In the genomic region with DNA sequence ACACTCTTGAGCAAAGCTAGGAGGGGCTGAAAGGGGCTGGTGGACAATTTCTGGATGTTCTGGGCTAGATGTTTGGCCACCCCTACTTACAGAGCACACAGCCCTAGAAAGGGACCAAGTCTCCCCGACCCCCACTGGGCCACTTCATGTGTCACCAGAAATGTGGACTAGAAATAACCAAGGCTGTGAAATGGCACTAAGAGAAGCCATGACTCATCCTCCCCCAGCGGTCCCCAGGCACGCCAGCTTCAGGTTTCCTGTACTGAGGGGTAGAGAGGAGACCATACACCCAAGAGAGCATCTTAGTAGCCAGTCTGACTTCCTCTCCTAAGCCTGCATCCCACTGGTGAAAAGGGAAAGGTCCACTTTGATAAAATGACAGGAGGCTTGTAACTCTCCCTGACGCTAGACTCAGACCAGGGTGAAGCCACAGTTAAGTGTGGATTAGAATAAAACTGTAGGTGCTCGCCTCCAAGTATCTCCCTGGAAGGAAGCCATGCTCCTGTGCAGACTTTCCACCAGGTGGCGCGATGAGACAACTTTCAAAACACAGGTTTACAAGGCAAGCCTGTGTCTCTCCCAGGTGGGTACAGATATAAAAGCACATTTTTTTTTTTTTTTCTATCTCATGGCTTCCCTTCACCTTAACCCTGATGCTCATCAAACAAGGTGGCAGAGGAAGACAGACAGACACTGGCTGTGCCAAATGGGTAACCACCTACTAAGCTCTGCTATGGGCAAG, we compare ENCODE assay signal across 9 mouse cellular contexts. TPM values are rescaled to one million over a fixed set of nuclear protein-coding genes. Genes with fewer than 3 reads are reported as not detected.
DNase-seq lines count a peak whose midpoint lies in the region; ATAC-seq lines count a peak whose summit lies in the region.
"Had no signal": no experiment of that assay in that cellular context is flagged by ENCODE, and none has a peak within 500 bp of the region (broad histone marks: within the 10 kb centered on the region; RNA-seq: fewer than 3 reads in every experiment).

No protein-coding gene starts in this region.

- no peak overlapping the region for H3K4me2 ChIP-seq in hindbrain, embryonic 14.5 days (replicated peaks)
- H3K4me2 ChIP-seq in hindbrain, embryonic 16.5 days (ENCODE audit: low read length), result no peak overlapping the region

- no peak overlapping the region for H3K9ac ChIP-seq in hindbrain, embryonic 14.5 days
- no peak overlapping the region for H3K9ac ChIP-seq in hindbrain, embryonic 16.5 days (ENCODE audit: low read depth, low read length)

- H3K9me3 ChIP-seq in hindbrain, embryonic 14.5 days (ENCODE audit: control insufficient read depth, low read length), result no peaks in the 10 kb centered on the region
- H3K9me3 ChIP-seq in hindbrain, embryonic 16.5 days (ENCODE audit: control insufficient read depth, low read length), result no peaks in the 10 kb centered on the region

- 32% methylated on average over 7 of the region's 7 CpGs for WGBS in hindbrain, embryonic 14.5 days
- 27% methylated on average over 7 of the region's 7 CpGs for WGBS in hindbrain, embryonic 16.5 days

- H3K4me3 ChIP-seq in hindbrain, embryonic 14.5 days (replicated peaks; ENCODE audit: low read length), result no peak overlapping the region
- H3K4me3 ChIP-seq in hindbrain, embryonic 16.5 days (ENCODE audit: low read length), result no peak overlapping the region
- H3K4me3 ChIP-seq: erythroblast, embryonic 14.5 days had no signal

- peaks cover 10% of the 10 kb centered on the region; the same call in 1 of the 2 replicates for H3K36me3 ChIP-seq in hindbrain, embryonic 14.5 days (replicated peaks; ENCODE audit: control insufficient read depth, insufficient read depth)
- H3K36me3 ChIP-seq in hindbrain, embryonic 16.5 days (ENCODE audit: control insufficient read depth, insufficient read depth, low read length), result no peaks in the 10 kb centered on the region

- intact Hi-C loops in heart, postnatal 36 days (cut with DNase I), result loop anchor here (1.0 kb wide), 2 partner anchors 78 to 138 kb away; no protein-coding TSS in a partner anchor
- intact Hi-C loops in left cerebral cortex, postnatal 14 days (cut with DNase I), result loop anchor here (1.0 to 5.0 kb wide), 4 partner anchors 78 to 268 kb away; no protein-coding TSS in a partner anchor

- ATAC-seq in hindbrain, embryonic 14.5 days (ENCODE audit: low FRiP score), result no peak
- no peak for ATAC-seq in hindbrain, embryonic 16.5 days

- no peak overlapping the region for H3K27ac ChIP-seq in hindbrain, embryonic 14.5 days
- no peak overlapping the region for H3K27ac ChIP-seq in hindbrain, embryonic 16.5 days (ENCODE audit: low read depth, low read length)

- peaks cover 29% of the 10 kb centered on the region for H3K4me1 ChIP-seq in hindbrain, embryonic 14.5 days (replicated peaks; ENCODE audit: control insufficient read depth, insufficient read depth, low read length)
- H3K4me1 ChIP-seq in hindbrain, embryonic 16.5 days (ENCODE audit: control insufficient read depth, insufficient read depth, low read depth, low read length), result peaks cover 28% of the 10 kb centered on the region

- H3K27me3 ChIP-seq in hindbrain, embryonic 14.5 days (ENCODE audit: control insufficient read depth, insufficient read depth, low read length), result peaks cover 13% of the 10 kb centered on the region; the same call in 1 of the 2 replicates
- H3K27me3 ChIP-seq in hindbrain, embryonic 16.5 days (replicated peaks; ENCODE audit: control insufficient read depth, insufficient read depth, low read length), result peaks cover 3% of the 10 kb centered on the region; the same call in 1 of the 2 replicates

- DNase-seq in hindbrain, embryonic 14.5 days (ENCODE audit: low spot score), result peak; percentile 86
- DNase-seq in NIH3T3 (ENCODE audit: low read depth), result peak; percentile 83
- peak; percentile 86 for DNase-seq in cerebellum, adult 9-10 months
- peak; percentile 56 to 67 for DNase-seq in heart, postnatal 36 days
- peak; percentile 79 to 83 for DNase-seq in left cerebral cortex, postnatal 14 days (ENCODE audit: low spot score in 2 of 2)
- DNase-seq in retina, embryonic 14.5 days (ENCODE audit: low spot score), result peak; percentile 86
- peak; percentile 65 for DNase-seq in thymus, postnatal 14 days

RNA-seq across cellular contexts. Expression of a gene that starts 27.9 kb away (rescaled TPM):
- polyA plus RNA-seq in hindbrain, embryonic 14.5 days (2014; fragmentation: Nextera tagmentation; extraction: Ambion mirVana), result not detected in 2 replicates
- polyA plus RNA-seq in hindbrain, embryonic 16.5 days (2015; fragmentation: Nextera tagmentation; extraction: Ambion mirVana), result not detected in 2 replicates
- not detected for total RNA-seq in heart, postnatal 36 days (2021)
- not detected for total RNA-seq in left cerebral cortex, postnatal 14 days (2021)
- polyA plus RNA-seq: erythroblast, embryonic 14.5 days had no signal

RNA-seq across cellular contexts. Expression of a gene that starts 38.7 kb away (rescaled TPM):
- polyA plus RNA-seq in hindbrain, embryonic 14.5 days (2014; fragmentation: Nextera tagmentation; extraction: Ambion mirVana), result 41.6 TPM in 2 replicates
- polyA plus RNA-seq in hindbrain, embryonic 16.5 days (2015; fragmentation: Nextera tagmentation; extraction: Ambion mirVana), result 164 and 193 TPM in 2 replicates
- 1 to 10 TPM; 1.7 to 2.6 TPM for total RNA-seq in heart, postnatal 36 days (2021)
- 10 to 100 TPM; 51.0 to 60.4 TPM for total RNA-seq in left cerebral cortex, postnatal 14 days (2021)

Comparison
In these comparisons a context has a peak if more than half of its experiments do, and no peak if none do; other contexts are left out.
1. RNA of a gene that starts 38.7 kb away (total RNA-seq): 51.0 to 60.4 TPM in left cerebral cortex, postnatal 14 days; 1.7 to 2.6 TPM in heart, postnatal 36 days; every median in the first group is over 10 times any median in the second.
2. Peak in every context shown above with its lines, with median percentiles within 50 percentile points of each other: DNase-seq.